ENCODE assay signal across 18 mouse cellular contexts in genomic region chr4:155157871-155158542, GRCm38 (mm10).
DNase-seq lines count a peak whose midpoint lies in the region; ATAC-seq and TF ChIP-seq lines count a peak whose summit lies in the region.
"Had no signal": no experiment of that assay in that cellular context is flagged by ENCODE, and none has a peak within 500 bp of the region (broad histone marks: within the 10 kb centered on the region; RNA-seq: fewer than 3 reads in every experiment).

No protein-coding gene starts in this region.

- peaks cover 26% of the 10 kb centered on the region for H3K4me1 ChIP-seq in forebrain, embryonic 13.5 days
- H3K4me1 ChIP-seq in forebrain, embryonic 12.5 days, result peaks cover 23% of the 10 kb centered on the region

- no peak for ATAC-seq in forebrain, embryonic 13.5 days
- no peak for ATAC-seq in forebrain, embryonic 12.5 days (ENCODE audit: low FRiP score)
- ATAC-seq: Patski had no signal

- H3K27me3 ChIP-seq in forebrain, embryonic 13.5 days, result no peaks in the 10 kb centered on the region
- no peaks in the 10 kb centered on the region for H3K27me3 ChIP-seq in forebrain, embryonic 12.5 days
- H3K27me3 ChIP-seq: embryonic facial prominence, embryonic 15.5 days; megakaryocyte, embryonic 14.5 days; Patski had no signal

- 87% methylated on average over 27 of the region's 27 CpGs for WGBS in forebrain, embryonic 13.5 days
- WGBS in forebrain, embryonic 12.5 days, result 89% methylated on average over 27 of the region's 27 CpGs

- DNase-seq in kidney, postnatal 25 days, result peak; percentile 43 to 72
- DNase-seq in kidney, postnatal 14 days, result no peak
- DNase-seq in brain, embryonic 14.5 days (ENCODE audit: low read depth), result peak; percentile 24
- peak; percentile 64 to 69 for DNase-seq in cerebellum, postnatal 25 days
- no peak for DNase-seq in testis, postnatal 10 days (ENCODE audit: low spot score)
- DNase-seq in left cerebral cortex, adult 8-10 months (ENCODE audit: low spot score in 2 of 2), result no peak
- DNase-seq: adrenal gland, postnatal 36 days; gastrocnemius, postnatal 10 days; heart, adult 2 months; kidney, adult 9 months; lung, adult 18-20 months; retina, postnatal 1 day had no signal

- H3K4me2 ChIP-seq in forebrain, embryonic 13.5 days, result no peak overlapping the region
- H3K4me2 ChIP-seq in forebrain, embryonic 12.5 days, result no peak overlapping the region
- H3K4me2 ChIP-seq: embryonic facial prominence, embryonic 15.5 days; hindbrain, embryonic 14.5 days had no signal

- peak overlapping the region; percentile 6; the same call in 1 of the 2 replicates for H3K27ac ChIP-seq in forebrain, embryonic 13.5 days
- no peak overlapping the region for H3K27ac ChIP-seq in forebrain, embryonic 12.5 days
- H3K27ac ChIP-seq: embryonic facial prominence, embryonic 15.5 days; heart, adult 2 months; hindbrain, embryonic 14.5 days had no signal

- no peaks in the 10 kb centered on the region for H3K9me3 ChIP-seq in forebrain, embryonic 13.5 days (replicated peaks)
- H3K9me3 ChIP-seq in forebrain, embryonic 12.5 days, result no peaks in the 10 kb centered on the region
- H3K9me3 ChIP-seq: embryonic facial prominence, embryonic 15.5 days; megakaryocyte, embryonic 14.5 days had no signal

- no peak for TF ChIP-seq CTCF in brain, embryonic 14.5 days (IDR thresholded peaks at IDR 0.05; ENCODE audit: borderline replicate concordance, extremely low read depth, insufficient read depth, insufficient read length)

- H3K4me3 ChIP-seq in forebrain, embryonic 13.5 days, result no peak overlapping the region
- H3K4me3 ChIP-seq in forebrain, embryonic 12.5 days (replicated peaks), result no peak overlapping the region
- H3K4me3 ChIP-seq: embryonic facial prominence, embryonic 15.5 days; heart, adult 2 months had no signal

- no peak for TF ChIP-seq POLR2A in brain, embryonic 14.5 days (IDR thresholded peaks at IDR 0.05; ENCODE audit: borderline replicate concordance, extremely low read depth, insufficient read depth, insufficient read length, poor library complexity, severe bottlenecking)

- peaks cover 58% of the 10 kb centered on the region for H3K36me3 ChIP-seq in forebrain, embryonic 13.5 days (ENCODE audit: poor library complexity, severe bottlenecking)
- peaks cover 59% of the 10 kb centered on the region for H3K36me3 ChIP-seq in forebrain, embryonic 12.5 days (replicated peaks)

- H3K9ac ChIP-seq in forebrain, embryonic 13.5 days, result no peak overlapping the region
- no peak overlapping the region for H3K9ac ChIP-seq in forebrain, embryonic 12.5 days
- H3K9ac ChIP-seq: embryonic facial prominence, embryonic 15.5 days; hindbrain, embryonic 14.5 days had no signal

Comparison
In these comparisons a context has a peak if more than half of its experiments do, and no peak if none do; other contexts are left out.
1. DNase-seq: peak in kidney, postnatal 25 days (2 of 2), brain, embryonic 14.5 days (single experiment) and cerebellum, postnatal 25 days (2 of 2); none in kidney, postnatal 14 days (single experiment), testis, postnatal 10 days (single experiment) and left cerebral cortex, adult 8-10 months (0 of 2).